Mouse (Mus musculus): ENCODE results near the gene Rhbdl2.

Rhbdl2 gene

DNA sequence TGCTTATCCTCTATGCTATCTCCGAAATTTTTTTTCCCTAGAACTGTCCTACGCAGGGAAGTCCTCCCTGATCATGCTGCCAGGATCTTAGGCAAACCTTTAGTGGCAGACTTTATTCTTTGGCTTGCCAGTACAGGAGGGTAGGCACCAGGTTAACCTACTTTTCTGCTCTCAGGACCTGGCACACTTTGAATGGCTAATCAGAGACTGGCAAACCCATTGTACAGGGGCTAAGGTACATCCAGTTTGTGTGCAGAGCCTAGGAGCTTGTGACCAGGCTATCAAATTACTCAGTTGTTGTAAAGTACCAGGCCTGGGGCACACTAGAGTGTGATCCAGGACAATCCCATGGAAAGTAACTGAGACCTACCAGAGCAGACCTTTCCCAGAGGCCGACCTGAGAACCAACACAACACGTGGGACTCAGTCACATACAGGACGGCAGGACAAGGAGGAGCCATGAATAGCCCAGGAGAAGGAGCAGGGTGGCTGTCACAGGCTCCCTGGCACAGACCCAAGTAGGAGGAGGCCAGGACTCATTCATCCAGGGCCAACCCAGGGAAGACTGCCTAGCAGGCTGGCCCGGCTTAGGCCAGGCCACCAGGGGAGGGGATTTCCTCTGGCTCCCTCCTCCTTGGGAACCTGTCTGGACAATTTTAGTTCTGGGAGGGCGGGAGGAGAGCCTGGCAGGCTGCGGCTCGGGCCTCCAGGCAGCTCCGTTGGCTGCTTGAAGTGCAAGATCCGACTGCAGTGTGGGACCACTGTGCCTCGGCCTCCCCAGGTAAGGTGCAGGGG is at the start of gene Rhbdl2:
Rhbdl2 (plus strand) TSS at position 684 of the 795 bp plus-strand sequence.
- no peak for DNase-seq (ENCODE audit: low read depth in 2 of 2, low spot score in 2 of 2)

DNA sequence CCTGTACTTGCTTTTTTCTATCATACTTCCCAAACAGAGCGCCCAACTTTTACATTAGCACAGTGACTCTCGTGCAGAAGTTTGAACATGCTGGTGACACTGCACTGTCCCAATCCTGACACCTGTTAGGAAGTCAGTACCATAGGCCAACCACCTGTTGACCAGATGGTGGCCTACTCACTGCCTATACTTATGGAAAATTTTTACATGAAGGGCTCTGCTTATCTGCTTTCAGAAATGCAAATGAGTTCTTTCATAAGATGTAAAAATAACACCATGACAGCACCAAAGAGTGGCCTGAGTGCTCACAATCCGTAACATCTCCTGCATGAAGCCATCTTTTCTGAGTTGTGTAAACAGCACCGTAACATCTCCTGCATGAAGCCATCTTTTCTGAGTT is 49.0 kb upstream of the Rhbdl2 start:
- no peak for DNase-seq (ENCODE audit: low read depth in 2 of 2, low spot score in 2 of 2)

DNA sequence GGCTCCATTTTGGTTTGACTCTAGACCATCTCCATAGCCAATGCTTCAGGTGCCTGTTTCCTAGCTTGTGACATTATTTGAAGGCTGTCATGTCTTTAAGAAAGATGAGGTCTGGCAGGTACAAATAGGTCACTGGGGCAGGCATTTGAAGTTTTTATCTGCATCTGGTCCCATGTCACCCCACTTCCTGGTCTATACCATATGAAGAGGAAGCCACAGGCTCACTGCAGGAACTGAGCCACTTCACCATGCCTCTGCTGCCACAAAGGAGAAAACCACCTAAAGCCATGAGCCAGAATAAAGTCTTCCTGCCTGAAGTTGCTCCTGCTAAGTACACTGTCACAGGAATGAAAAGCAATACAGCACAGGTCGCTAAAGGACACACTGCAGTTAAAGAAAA is 44.8 kb upstream of the Rhbdl2 start:
- DNase-seq (ENCODE audit: low read depth in 2 of 2, low spot score in 2 of 2): no peak

DNA sequence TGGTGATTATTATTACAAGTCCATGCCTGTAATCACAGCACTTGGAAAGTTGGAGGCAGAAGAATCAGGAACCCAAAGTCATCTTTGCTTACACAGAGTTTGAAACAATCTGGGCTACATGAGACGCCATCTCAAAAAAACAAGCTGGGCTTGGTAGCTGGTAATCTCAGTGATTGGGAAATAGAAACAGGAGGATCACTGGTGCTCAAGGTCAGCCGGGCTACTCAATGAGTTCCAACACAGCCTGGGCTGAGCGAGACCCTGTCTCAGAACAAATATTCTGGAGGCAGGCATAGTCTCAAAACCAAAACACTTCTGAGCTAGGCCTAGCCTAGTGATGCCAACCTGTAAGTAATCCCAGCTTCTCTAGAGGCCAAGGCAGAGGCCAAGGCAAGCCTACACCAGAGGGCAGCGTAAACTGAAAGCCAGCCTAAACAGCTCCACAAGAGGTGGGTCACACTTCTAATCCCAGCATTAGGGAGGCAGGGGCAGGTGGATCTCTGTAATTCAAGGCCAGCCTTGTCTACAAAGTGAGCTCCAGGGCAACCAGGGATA is 42.4 kb upstream of the Rhbdl2 start:
- no peak for DNase-seq (ENCODE audit: low read depth in 2 of 2, low spot score in 2 of 2)

DNA sequence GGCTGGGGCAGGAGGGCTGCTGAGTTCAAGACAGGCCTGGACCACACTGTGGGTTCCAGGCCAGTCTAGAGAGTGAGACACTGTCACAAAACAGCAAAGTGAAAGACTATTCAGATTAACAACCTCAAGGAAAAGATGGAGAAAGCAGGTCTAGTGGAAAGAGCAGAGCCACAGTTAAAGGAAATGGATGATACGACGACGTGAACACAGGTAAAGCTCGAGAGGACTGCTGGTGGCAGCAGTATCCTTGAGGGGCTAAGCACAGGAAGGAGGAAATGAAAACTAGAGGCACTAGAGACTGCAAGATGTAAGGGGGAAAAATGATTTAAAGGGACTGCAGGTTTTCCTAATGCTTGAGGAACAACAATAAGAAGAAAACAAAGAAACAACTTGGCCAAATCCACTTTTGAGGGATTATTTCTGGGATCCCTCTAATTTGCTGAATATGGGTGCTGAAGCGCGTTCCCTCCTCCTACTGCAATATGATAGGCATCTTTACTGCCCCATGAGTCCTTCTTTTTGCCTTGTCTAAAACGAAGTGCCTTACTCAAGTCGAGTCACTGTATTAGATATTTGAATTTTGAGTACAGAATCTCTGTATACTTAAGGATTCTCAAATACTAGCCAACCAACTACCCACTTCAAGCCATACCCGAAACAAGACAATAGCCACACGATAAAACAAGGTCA is 38.8 kb upstream of the Rhbdl2 start:
- no peak for DNase-seq (ENCODE audit: low read depth in 2 of 2, low spot score in 2 of 2)

DNA sequence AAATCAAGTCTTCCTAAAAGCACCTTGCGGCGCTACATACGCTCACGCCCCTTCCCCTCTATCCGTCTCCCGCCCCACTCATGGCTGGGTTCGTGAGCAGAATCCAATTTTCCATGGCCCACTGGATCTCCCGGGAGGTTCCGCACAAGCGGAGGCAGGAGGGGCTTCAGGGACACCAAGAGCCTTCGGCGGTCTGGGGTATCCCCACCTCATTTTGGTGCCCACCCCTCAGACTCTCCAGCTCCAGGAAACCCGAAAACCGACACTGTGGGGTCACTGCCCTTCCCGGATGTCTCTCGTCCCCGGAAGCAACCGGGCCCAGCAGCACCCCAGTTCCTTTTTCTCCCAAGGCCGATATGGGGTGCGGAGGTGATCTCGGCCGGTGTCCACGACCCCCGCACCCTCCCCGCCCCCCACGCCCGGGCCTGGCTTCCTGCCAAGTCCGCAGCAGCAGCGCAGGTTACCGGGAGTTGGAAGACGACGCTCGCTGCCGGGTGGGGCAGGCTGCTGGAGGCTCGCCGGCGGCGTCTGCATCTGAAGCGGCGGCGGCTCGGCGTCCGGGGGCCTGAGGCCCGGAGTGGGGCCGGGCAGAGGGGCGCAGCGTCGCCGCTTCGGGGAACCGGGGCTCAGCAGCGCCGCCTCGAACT is 38.1 kb upstream of the Rhbdl2 start:
- peak; percentile 15 to 29 for DNase-seq (ENCODE audit: low read depth in 2 of 2, low spot score in 2 of 2)

DNA sequence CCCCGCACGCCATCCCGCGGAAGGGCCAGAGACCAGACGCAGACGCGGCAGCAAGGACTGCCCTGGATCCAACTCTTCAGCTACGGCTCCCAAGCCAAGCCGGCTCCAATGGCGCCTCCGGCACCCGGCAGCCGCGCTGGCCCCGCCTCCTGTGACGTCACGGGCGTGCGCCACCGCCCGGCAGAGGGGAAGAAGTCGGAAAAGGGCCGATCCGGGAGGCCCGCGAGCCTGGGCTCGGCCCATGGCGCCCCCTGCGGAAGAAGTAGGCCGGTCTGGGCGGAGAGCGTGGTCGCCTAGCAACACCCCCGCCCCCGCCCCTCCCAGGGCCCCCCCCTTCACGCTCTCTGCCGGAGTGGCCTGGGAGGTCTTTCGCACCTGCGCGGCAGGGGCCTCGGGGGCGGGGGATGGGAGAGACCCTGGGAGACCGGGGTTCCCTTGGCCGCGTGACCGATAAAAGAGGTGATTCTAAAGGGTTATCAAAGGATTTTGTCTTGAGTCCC is 37.5 kb upstream of the Rhbdl2 start, which contains the start of gene Akirin1:
Akirin1 (minus strand) TSS at position 194 of the 500 bp plus-strand sequence.
- DNase-seq (ENCODE audit: low read depth in 2 of 2, low spot score in 2 of 2): peak; percentile 97

DNA sequence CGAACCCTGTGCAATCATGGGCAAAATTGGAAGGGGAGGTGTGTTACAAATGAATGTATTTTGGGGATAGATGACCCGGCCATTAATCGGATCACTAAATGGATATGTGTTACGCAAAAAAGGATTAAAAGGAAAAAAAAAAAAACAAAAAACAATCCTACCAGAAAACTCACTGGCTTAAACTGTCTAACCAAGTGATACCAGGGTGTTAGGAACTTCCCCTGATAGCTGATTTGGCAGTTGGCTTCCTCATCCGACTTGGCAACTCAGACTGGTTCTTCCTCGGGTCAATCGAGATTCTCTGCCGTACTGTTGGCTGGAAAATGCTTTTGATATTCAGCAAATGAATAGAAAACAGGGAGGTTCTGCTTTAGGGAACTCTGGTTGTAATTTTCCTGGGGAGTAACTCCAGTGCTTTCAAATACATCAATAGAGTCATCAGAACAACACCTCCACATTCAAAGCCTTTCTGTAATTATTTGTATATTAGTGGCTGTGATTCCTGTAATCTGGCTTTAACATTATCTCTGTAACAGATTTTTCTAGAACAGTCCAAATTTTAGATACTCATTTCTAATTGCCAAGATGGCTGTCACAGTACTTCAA is 36.9 kb upstream of the Rhbdl2 start:
- no peak for DNase-seq (ENCODE audit: low read depth in 2 of 2, low spot score in 2 of 2)

DNA sequence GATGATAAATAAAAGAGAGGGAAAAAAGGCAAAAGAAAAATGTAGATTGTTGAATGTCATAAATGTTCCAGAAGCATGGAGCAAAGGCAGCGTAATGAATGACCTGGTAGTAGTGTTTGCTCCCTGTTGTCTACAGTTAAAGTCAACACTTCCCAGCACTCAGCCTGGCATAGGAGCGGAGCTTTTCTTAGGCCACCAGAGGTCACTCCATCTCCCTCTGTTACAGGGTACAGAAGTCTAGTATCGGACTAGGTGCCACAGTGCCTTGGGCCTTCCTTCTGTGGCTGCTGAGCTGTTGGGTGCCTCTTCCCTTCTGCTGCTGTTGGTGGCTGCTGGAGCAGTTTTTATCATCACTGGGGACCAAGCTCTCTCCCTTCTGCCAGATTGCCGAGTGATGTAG is 29.4 kb upstream of the Rhbdl2 start:
- no peak for DNase-seq (ENCODE audit: low read depth in 2 of 2, low spot score in 2 of 2)

DNA sequence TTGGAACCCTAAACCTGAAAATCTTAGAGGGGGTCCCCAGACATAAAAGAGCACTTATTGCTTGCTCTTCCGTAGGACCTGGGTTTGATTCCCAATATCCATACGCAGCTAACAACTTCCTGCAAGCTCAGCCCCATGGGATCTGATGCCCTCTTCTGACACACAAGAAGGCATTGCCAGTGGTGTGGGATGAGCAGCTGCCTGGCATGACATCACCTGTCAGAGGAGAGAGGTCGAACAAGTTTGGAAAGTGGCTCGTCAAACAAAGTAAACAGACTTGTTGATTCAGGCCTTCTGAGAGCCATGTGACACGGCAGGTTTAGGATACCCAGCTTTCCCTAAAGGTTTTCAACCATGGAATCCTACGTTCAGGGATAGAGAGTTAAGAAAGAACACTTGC is 22.6 kb upstream of the Rhbdl2 start:
- no peak for DNase-seq (ENCODE audit: low read depth in 2 of 2, low spot score in 2 of 2)

DNA sequence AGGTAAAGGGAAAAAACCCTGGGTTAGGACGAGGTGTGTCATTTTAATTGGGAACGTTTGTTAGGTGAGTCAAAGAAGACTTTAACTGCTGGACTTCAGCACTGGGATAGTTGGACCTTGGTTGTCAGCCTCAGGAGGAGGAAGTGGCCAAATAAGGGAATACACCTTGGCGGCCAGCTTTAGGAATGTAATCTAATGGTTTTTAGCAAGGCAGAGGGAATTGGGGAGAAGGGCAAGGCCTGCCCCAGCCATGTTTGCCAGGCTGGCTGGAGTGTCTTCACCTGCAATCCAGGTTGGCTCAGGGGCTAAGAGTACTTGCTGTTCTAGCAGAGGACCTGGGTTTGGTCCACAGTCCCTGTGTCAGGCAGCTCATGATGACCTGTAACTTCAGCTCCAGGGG is 19.9 kb upstream of the Rhbdl2 start:
- DNase-seq (ENCODE audit: low read depth in 2 of 2, low spot score in 2 of 2): no peak

DNA sequence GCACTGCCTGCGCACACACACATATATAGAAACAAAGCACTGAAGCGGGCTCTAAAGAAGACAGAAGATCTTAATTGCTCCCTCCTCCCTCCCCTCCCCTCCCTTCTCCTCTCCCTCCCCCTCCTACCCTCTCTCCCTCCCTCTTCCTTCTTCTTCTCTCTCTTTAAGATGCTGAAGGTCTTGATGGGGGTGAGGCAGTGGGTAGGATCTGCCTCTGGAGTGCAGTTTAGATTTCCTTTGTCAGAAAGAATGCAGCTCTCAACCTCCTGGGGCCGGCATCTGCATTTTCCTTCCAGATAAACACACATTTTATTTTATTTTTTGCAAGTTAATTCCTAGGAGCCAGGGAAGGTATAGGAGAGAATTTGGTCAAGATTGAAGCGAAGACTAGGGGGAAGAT is 19.4 kb upstream of the Rhbdl2 start:
- DNase-seq (ENCODE audit: low read depth in 2 of 2, low spot score in 2 of 2): no peak

DNA sequence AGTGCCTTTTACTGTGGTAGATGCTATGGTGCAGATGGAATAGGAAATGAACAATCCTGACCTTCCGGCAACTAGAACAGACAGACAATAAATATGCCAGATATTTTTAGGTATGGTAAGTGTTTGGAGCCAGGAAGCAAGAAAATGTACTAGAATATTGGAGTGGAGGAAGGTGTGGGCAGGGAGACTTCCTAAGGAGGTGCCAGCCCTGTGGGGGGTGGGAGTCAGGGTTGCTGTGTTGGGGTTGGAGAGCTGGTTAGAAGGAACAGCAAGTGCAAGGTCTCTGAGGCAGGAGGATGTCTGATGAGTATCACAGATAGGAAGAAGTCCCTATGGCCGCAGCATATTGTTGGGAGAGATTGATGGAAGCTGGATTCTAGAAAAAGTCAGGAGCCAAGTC is 5.0 kb downstream of the Rhbdl2 start:
- no peak for DNase-seq (ENCODE audit: low read depth in 2 of 2, low spot score in 2 of 2)

DNA sequence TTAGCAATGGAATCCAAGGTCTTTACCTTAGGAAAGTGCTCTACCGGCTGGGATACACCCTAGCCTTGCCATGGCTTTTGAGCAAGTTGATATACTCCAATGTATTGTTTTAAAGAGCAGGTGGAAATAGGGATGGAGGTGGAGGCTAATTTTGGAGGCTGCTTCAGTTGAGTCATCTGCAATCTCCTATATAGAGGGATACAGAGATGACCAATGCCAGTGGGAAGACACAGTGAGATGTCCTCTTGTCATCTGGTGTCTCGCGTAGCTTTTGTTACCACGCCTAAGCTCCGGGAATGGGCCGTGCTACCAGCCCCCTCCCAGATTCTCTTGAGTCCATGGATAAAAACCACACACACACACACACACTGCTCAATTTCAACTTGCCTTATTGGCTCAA is 5.5 kb downstream of the Rhbdl2 start:
- DNase-seq (ENCODE audit: low read depth in 2 of 2, low spot score in 2 of 2): no peak

DNA sequence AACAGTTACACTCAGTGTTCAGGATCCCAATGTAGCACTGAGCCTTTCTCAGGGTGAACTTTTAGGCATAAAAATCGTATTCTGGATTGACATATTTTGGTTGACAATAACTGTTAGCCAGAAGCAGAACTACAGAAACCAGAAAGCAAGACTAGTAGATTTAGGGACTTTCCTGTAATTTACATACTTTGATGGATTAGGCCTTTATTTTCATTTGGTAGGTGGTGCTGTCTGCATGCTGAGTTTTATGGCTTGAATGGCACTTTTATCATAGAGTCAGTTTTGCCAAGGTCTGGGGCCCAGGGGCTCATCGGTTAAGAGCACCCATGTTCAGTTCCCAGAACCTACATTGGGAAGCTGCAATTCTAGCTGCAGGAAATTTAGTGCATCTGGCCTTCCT is 7.4 kb downstream of the Rhbdl2 start:
- DNase-seq (ENCODE audit: low read depth in 2 of 2, low spot score in 2 of 2): no peak

DNA sequence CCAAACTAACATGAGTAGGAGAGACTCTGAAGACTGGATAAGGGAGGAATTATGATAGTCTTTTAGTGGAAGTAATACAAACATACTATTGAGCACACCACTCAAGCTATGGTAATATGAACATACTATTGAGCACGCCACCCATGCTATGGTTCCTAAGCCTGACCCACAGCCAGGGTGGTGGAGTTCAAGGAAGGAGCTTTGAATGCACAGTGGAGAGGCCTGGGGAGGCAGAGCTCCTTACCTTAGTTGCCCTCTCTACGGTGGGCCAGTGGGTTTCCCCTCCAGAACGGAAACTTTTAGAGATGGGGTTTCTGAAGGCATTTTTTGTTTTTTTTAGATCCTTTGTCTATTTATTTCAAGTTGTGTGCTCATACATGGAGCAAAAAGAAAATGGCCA is 9.7 kb downstream of the Rhbdl2 start:
- no peak for DNase-seq (ENCODE audit: low read depth in 2 of 2, low spot score in 2 of 2)

DNA sequence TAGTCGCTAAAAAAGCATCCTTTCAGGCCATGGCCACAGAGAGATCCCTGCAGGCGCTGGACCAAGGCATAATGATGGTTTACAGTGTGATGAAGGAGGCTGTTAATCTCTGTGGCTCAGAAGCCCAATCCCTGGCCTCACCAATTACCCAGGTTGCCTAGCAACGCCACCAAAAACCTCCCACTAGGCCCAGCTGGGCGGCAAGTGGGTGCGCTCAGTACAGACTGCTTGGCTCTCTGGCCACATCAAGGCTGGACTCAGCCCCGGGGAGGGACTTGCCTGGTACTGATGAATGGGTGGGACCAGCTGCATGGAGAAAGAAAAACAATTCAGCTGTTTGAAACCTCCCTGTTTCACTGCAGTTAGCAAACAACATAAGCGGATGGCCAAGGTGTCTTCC is 10.2 kb downstream of the Rhbdl2 start:
- no peak for DNase-seq (ENCODE audit: low read depth in 2 of 2, low spot score in 2 of 2)

DNA sequence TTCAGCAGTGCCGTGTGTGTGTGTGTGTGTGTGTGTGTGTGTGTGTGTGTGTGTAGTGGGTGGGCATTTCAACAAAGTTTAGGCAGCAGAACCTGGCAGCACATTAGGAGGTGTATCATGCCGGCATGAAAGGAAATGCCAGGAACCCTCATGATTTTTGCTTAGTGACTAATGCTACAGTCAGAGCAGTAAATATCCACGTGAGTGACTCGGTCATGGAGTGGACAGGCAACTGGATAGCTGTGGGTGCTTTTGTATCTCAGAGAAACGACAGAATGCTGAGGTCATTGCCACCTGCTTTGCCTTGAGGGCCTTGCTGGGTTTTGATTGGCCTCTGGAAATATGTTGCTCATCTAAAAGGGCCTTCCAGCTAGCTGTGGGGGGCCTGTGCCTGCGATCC is 16.0 kb downstream of the Rhbdl2 start:
- no peak for DNase-seq (ENCODE audit: low read depth in 2 of 2, low spot score in 2 of 2)

DNA sequence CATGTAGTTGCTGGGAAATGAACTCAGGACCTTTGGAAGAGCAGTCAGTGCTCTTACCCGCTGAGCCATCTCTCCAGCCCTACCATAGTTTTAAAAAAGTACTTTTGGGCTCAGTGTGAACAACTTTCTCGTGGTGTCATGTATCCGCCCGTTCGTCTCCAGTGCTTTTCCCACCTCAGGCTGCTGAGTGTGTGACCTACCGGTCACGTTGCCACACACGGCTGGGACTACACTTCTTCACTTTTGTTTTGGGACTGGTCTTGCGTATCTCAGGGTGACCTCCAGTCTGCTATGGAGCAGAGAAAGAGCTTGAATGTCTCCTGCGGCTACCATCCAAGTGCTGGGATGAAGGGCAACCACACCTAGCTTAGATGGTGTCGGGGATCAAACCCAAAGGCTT is 20.6 kb downstream of the Rhbdl2 start:
- no peak for DNase-seq (ENCODE audit: low read depth in 2 of 2, low spot score in 2 of 2)

DNA sequence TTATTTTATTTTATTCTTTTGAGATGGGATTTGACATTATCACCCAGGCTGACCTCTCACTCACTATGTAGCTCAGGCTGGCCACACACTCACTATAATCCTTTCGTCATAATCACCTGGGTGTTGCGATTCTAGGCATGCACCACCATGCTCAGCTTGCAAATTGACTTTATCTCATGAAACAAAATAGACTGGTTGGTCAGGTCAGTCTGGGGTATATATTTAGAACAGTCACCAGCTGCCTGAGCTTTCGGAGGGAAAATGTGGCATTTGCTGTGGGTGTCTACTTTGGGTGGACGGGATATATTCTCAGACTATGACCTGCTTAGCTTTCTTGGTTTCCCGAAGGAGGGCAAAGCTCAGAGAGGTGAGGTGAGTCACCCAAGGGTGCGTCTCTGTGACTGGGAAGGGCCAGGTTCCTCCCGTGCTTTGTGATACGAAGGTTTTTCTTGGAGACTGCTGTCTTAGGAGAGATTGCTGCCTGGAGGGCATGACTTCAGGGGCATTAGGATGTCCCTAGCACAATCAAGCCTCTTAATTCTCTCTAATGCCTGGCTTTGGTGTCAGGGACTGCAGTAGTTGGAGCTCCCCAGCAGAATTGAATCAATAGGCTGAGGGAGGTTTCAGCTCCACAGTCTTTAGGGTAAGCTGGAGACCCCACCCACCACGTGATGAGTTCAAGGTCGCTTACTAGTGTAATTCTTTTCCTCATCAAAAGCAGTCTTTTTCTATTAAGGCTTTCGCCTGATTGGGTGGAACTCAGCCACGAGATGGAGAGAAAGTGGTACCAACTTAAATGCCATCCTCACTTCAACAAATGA is 23.0 kb downstream of the Rhbdl2 start:
- DNase-seq (ENCODE audit: low read depth in 2 of 2, low spot score in 2 of 2): no peak
